Mouse (Mus musculus) liver, embryonic 12.5 days (tissue): ENCODE measurements around the gene Plcd3. TPM values are rescaled to one million over a fixed set of nuclear protein-coding genes. Genes with fewer than 3 reads are reported as not detected.
A peak's percentile ranks its signal among the peaks of the same experiment; 100 is the strongest.

Experiments used
- ATAC-seq: fragments of 200-750 bp; cut with Nextera tagmentation; 2 replicates; pipeline ENCODE4 v1.8.0; 2017; ENCODE audit warnings: moderate number of reproducible peaks, mild to moderate bottlenecking, moderate library complexity
- H3K27ac ChIP-seq: fragments of 300-500 bp; sonication (generic); 2 replicates; pipeline ENCODE4 v1.5.1; 2016; ENCODE audit warnings: mild to moderate bottlenecking
- H3K27me3 ChIP-seq: fragments of 300-500 bp; sonication (generic); replicated peaks from 2 replicates; pipeline ENCODE4 v1.6.1; 2016; ENCODE audit warnings: mild to moderate bottlenecking, moderate library complexity
- H3K36me3 ChIP-seq: fragments of 300-500 bp; sonication (generic); 2 replicates; pipeline ENCODE4 v1.6.1; 2016; ENCODE audit warnings: mild to moderate bottlenecking, moderate library complexity
- H3K4me1 ChIP-seq: fragments of 300-500 bp; sonication (generic); 2 replicates; pipeline ENCODE4 v1.6.1; 2016
- H3K4me2 ChIP-seq: fragments of 300-500 bp; sonication (generic); 2 replicates; pipeline ENCODE4 v1.6.1; 2016; ENCODE audit warnings: mild to moderate bottlenecking, moderate library complexity
- H3K4me3 ChIP-seq: fragments of 300-500 bp; sonication (generic); 2 replicates; pipeline ENCODE4 v1.5.1; 2016; ENCODE audit warnings: mild to moderate bottlenecking, moderate library complexity
- H3K9ac ChIP-seq: fragments of 300-500 bp; sonication (generic); 2 replicates; pipeline ENCODE4 v1.6.1; 2016; ENCODE audit warnings: mild to moderate bottlenecking, moderate library complexity
- H3K9me3 ChIP-seq: fragments of 300-500 bp; sonication (generic); replicated peaks from 2 replicates; pipeline ENCODE4 v1.6.1; 2016; ENCODE audit warnings: mild to moderate bottlenecking, moderate library complexity
- WGBS: fragments of 180-500 bp; shearing (Covaris S2); methylation state at CpG from one replicate; pipeline ENCODE4 v1.1.7; 2016; ENCODE audit not compliant: insufficient replicate concordance; 5-methylcytosine and 5-hydroxymethylcytosine counted together
- polyA plus RNA-seq: library from polyadenylated mRNA; unstranded; fragments of >200 nt; fragmentation: Nextera tagmentation; extraction: Ambion mirVana; gene quantifications from 2 replicates; pipeline ENCODE4 v1.2.1, GENCODE M21; 2016

The Plcd3 gene
- polyA plus RNA-seq, 1 experiment from 2014 or later: 0.79 TPM

- Histone ChIP-seq H3K4me1 (peaks cover 56% of the 10 kb centered on the region), H3K4me2 (peak overlapping the region; percentile 75), H3K36me3 (peaks cover 38% of the 10 kb centered on the region), H3K4me3 (peak overlapping the region; percentile 67), H3K27me3 (peaks cover 28% of the 10 kb centered on the region), H3K9ac (peak overlapping the region; percentile 78), H3K27ac (peak overlapping the region; percentile 97), H3K9me3 (no peaks in the 10 kb centered on the region)
- ATAC-seq: peak; percentile 69
- 30% methylated on average over 7 of the region's 7 CpGs for whole genome bisulfite sequencing
Measured at GRCm38 (mm10) chr11:103104469-103104868, 3.0 kb upstream of the Plcd3 start.

GRCm38 (mm10) chr11:103103621-103104020 lies 2.2 kb upstream of the Plcd3 start:
- Histone ChIP-seq H3K4me2 (peak overlapping the region; percentile 75), H3K4me3 (peak overlapping the region; percentile 67), H3K9me3 (no peaks in the 10 kb centered on the region), H3K27me3 (peaks cover 36% of the 10 kb centered on the region), H3K27ac (peak overlapping the region; percentile 97), H3K4me1 (peaks cover 56% of the 10 kb centered on the region), H3K9ac (peak overlapping the region; percentile 78), H3K36me3 (peaks cover 29% of the 10 kb centered on the region)
- ATAC-seq: no peak
- 44% methylated on average over 8 of the region's 8 CpGs for WGBS

GRCm38 (mm10) chr11:103102725-103103349 lies 1.4 kb upstream of the Plcd3 start:
- H3K9me3 ChIP-seq: no peaks in the 10 kb centered on the region
- peaks cover 25% of the 10 kb centered on the region for H3K36me3 ChIP-seq
- ATAC-seq: peak; percentile 87
- peak overlapping the region; percentile 97 for H3K27ac ChIP-seq
- H3K27me3 ChIP-seq: peaks cover 43% of the 10 kb centered on the region
- 2% methylated on average over 35 of the region's 35 CpGs for WGBS
- H3K9ac ChIP-seq: peak overlapping the region; percentile 78
- H3K4me2 ChIP-seq: peak overlapping the region; percentile 75
- peak overlapping the region; percentile 67 for H3K4me3 ChIP-seq
- H3K4me1 ChIP-seq: peaks cover 56% of the 10 kb centered on the region

- H3K4me2 ChIP-seq: peak overlapping the region; percentile 75
- no peaks in the 10 kb centered on the region for H3K9me3 ChIP-seq
- no peak for ATAC-seq
- peak overlapping the region; percentile 67 for H3K4me3 ChIP-seq
- peak overlapping the region; percentile 55 for H3K9ac ChIP-seq
- H3K27me3 ChIP-seq: peaks cover 51% of the 10 kb centered on the region
- H3K36me3 ChIP-seq: peaks cover 20% of the 10 kb centered on the region
- peaks cover 63% of the 10 kb centered on the region for H3K4me1 ChIP-seq
- H3K27ac ChIP-seq: peak overlapping the region; percentile 27; the same call in 1 of the 2 replicates
- WGBS: 3% methylated on average over 30 of the region's 30 CpGs
Measured at GRCm38 (mm10) chr11:103101866-103102501, 526 bp upstream of the Plcd3 start.

GRCm38 (mm10) chr11:103100361-103100760 lies 1.1 kb downstream of the Plcd3 start:
- H3K4me2 ChIP-seq: no peak overlapping the region
- peaks cover 65% of the 10 kb centered on the region for H3K27me3 ChIP-seq
- no peak overlapping the region for H3K4me3 ChIP-seq
- H3K9me3 ChIP-seq: no peaks in the 10 kb centered on the region
- H3K9ac ChIP-seq: no peak overlapping the region
- peaks cover 48% of the 10 kb centered on the region for H3K4me1 ChIP-seq
- 47% methylated on average over 8 of the region's 8 CpGs for WGBS
- peaks cover 4% of the 10 kb centered on the region for H3K36me3 ChIP-seq
- H3K27ac ChIP-seq: no peak overlapping the region
- ATAC-seq: no peak

GRCm38 (mm10) chr11:103099352-103099940 lies 2.0 kb downstream of the Plcd3 start:
- Histone ChIP-seq H3K4me3 (no peak overlapping the region), H3K27me3 (peaks cover 67% of the 10 kb centered on the region), H3K9ac (no peak overlapping the region), H3K27ac (no peak overlapping the region), H3K36me3 (no peaks in the 10 kb centered on the region), H3K4me1 (peaks cover 42% of the 10 kb centered on the region), H3K4me2 (no peak overlapping the region), H3K9me3 (no peaks in the 10 kb centered on the region)
- 58% methylated on average over 12 of the region's 12 CpGs for WGBS
- ATAC-seq: no peak

- no peaks in the 10 kb centered on the region for H3K36me3 ChIP-seq
- peaks cover 40% of the 10 kb centered on the region for H3K4me1 ChIP-seq
- no peak overlapping the region for H3K4me3 ChIP-seq
- H3K9ac ChIP-seq: no peak overlapping the region
- WGBS: 75% methylated on average over 11 of the region's 11 CpGs
- H3K4me2 ChIP-seq: no peak overlapping the region
- no peak for ATAC-seq
- H3K27me3 ChIP-seq: peaks cover 73% of the 10 kb centered on the region
- H3K9me3 ChIP-seq: no peaks in the 10 kb centered on the region
- no peak overlapping the region for H3K27ac ChIP-seq
Measured at GRCm38 (mm10) chr11:103098531-103099190, 2.8 kb downstream of the Plcd3 start.

- H3K4me2 ChIP-seq: no peak overlapping the region
- H3K9ac ChIP-seq: no peak overlapping the region
- no peaks in the 10 kb centered on the region for H3K9me3 ChIP-seq
- no peak overlapping the region for H3K27ac ChIP-seq
- H3K4me1 ChIP-seq: peaks cover 34% of the 10 kb centered on the region
- WGBS: 30% methylated on average over 22 of the region's 22 CpGs
- no peaks in the 10 kb centered on the region for H3K36me3 ChIP-seq
- no peak for ATAC-seq
- H3K27me3 ChIP-seq: peaks cover 73% of the 10 kb centered on the region
- H3K4me3 ChIP-seq: no peak overlapping the region
Measured at GRCm38 (mm10) chr11:103096979-103097894, 4.2 kb downstream of the Plcd3 start.

GRCm38 (mm10) chr11:103095801-103096200 lies 5.7 kb downstream of the Plcd3 start:
- no peak for ATAC-seq
- Histone ChIP-seq H3K4me2 (no peak overlapping the region), H3K9ac (no peak overlapping the region), H3K36me3 (no peaks in the 10 kb centered on the region), H3K27ac (no peak overlapping the region), H3K27me3 (peaks cover 59% of the 10 kb centered on the region), H3K9me3 (no peaks in the 10 kb centered on the region), H3K4me1 (peaks cover 20% of the 10 kb centered on the region), H3K4me3 (no peak overlapping the region)
- 71% methylated on average over 6 of the region's 6 CpGs for WGBS

- no peak for ATAC-seq
- peaks cover 20% of the 10 kb centered on the region for H3K4me1 ChIP-seq
- no peak overlapping the region for H3K4me2 ChIP-seq
- no peaks in the 10 kb centered on the region for H3K36me3 ChIP-seq
- no peak overlapping the region for H3K4me3 ChIP-seq
- peaks cover 52% of the 10 kb centered on the region for H3K27me3 ChIP-seq
- no peak overlapping the region for H3K9ac ChIP-seq
- WGBS: 68% methylated on average over 9 of the region's 9 CpGs
- no peaks in the 10 kb centered on the region for H3K9me3 ChIP-seq
- H3K27ac ChIP-seq: no peak overlapping the region
Measured at GRCm38 (mm10) chr11:103095107-103095670, 6.3 kb downstream of the Plcd3 start.
